Mouse (Mus musculus) kidney, postnatal 14 days (tissue): ENCODE data around the gene Col9a2.

Experiments
- DNase-seq: peaks from one replicate; pipeline ENCODE4 v3.0.0; 2022; ENCODE audit warnings: mixed read lengths

The Col9a2 gene

GRCm38 (mm10) chr4:121039331-121040115 lies at the start of gene Col9a2:
Col9a2 (plus strand) TSS chr4:121039385.
- no peak for DNase-seq

GRCm38 (mm10) chr4:120992284-120992683 lies 46.9 kb upstream of the Col9a2 start:
- DNase-seq = no peak

GRCm38 (mm10) chr4:120993025-120993424 lies 46.2 kb upstream of the Col9a2 start:
- no peak for DNase-seq

GRCm38 (mm10) chr4:120995911-120996310 lies 43.3 kb upstream of the Col9a2 start:
- peak; percentile 41 for DNase-seq

- DNase-seq = no peak
These were observed 38.1 kb upstream of the Col9a2 start for GRCm38 (mm10) chr4:121001042-121001441.

- DNase-seq = no peak
These were observed 37.5 kb upstream of the Col9a2 start for GRCm38 (mm10) chr4:121001659-121002058.

- DNase-seq = no peak
These were observed 36.6 kb upstream of the Col9a2 start for GRCm38 (mm10) chr4:121002400-121003171.

- DNase-seq = no peak
These were observed 35.5 kb upstream of the Col9a2 start for GRCm38 (mm10) chr4:121003611-121004091.

- DNase-seq = peak; percentile 18
These were observed 34.5 kb upstream of the Col9a2 start for GRCm38 (mm10) chr4:121004679-121005078.

- no peak for DNase-seq
These were observed 32.2 kb upstream of the Col9a2 start for GRCm38 (mm10) chr4:121007006-121007405.

GRCm38 (mm10) chr4:121008071-121008745 lies 31.0 kb upstream of the Col9a2 start:
- DNase-seq = no peak

GRCm38 (mm10) chr4:121009151-121009550 lies 30.0 kb upstream of the Col9a2 start:
- no peak for DNase-seq

GRCm38 (mm10) chr4:121010770-121011549 lies 28.2 kb upstream of the Col9a2 start:
- no peak for DNase-seq

GRCm38 (mm10) chr4:121014594-121015267 lies 24.5 kb upstream of the Col9a2 start:
- no peak for DNase-seq

- DNase-seq = no peak
These were observed 23.9 kb upstream of the Col9a2 start for GRCm38 (mm10) chr4:121015268-121015659.

- peak; percentile 52 for DNase-seq
These were observed 22.9 kb upstream of the Col9a2 start for GRCm38 (mm10) chr4:121016021-121016898.

- DNase-seq = peak; percentile 99
These were observed 22.1 kb upstream of the Col9a2 start, which contains the start of gene Smap2 for GRCm38 (mm10) chr4:121016928-121017657. Smap2 (minus strand) TSS chr4:121017247.

GRCm38 (mm10) chr4:121018250-121018649 lies 20.9 kb upstream of the Col9a2 start:
- no peak for DNase-seq

- peak; percentile 48 for DNase-seq
These were observed 19.0 kb upstream of the Col9a2 start for GRCm38 (mm10) chr4:121020040-121020790.
